ENCODE assay signal across 32 mouse cellular contexts in genomic region chr15:99919601-99920158, GRCm38 (mm10). TPM values are rescaled to one million over a fixed set of nuclear protein-coding genes. Genes with fewer than 3 reads are reported as not detected.
DNase-seq lines count a peak whose midpoint lies in the region; ATAC-seq and TF ChIP-seq lines count a peak whose summit lies in the region.
"Had no signal": no experiment of that assay in that cellular context is flagged by ENCODE, and none has a peak within 500 bp of the region (broad histone marks: within the 10 kb centered on the region; RNA-seq: fewer than 3 reads in every experiment).

No protein-coding gene starts in this region.

- no peak overlapping the region for H3K4me2 ChIP-seq in kidney, postnatal 0 days (ENCODE audit: low read length)
- H3K4me2 ChIP-seq in hindbrain, embryonic 16.5 days (ENCODE audit: low read length), result peak overlapping the region; percentile 32; the same call in 1 of the 2 replicates
- no peak overlapping the region for H3K4me2 ChIP-seq in lung, postnatal 0 days (replicated peaks; ENCODE audit: low read depth, low read length)
- H3K4me2 ChIP-seq: embryonic facial prominence, embryonic 15.5 days; heart, embryonic 12.5 days; intestine, embryonic 15.5 days; limb, embryonic 12.5 days; midbrain, embryonic 13.5 days; neural tube, embryonic 13.5 days had no signal

- H3K4me3 ChIP-seq in kidney, postnatal 0 days (replicated peaks; ENCODE audit: low read depth, low read length), result no peak overlapping the region
- H3K4me3 ChIP-seq in kidney, adult 2 months (ENCODE audit: insufficient read depth, low read depth, low read length), result no peak overlapping the region
- H3K4me3 ChIP-seq in hindbrain, embryonic 16.5 days (ENCODE audit: low read length), result no peak overlapping the region
- H3K4me3 ChIP-seq in lung, postnatal 0 days (ENCODE audit: low read depth, low read length), result no peak overlapping the region
- H3K4me3 ChIP-seq: embryonic facial prominence, embryonic 10.5 days; embryonic facial prominence, embryonic 15.5 days; gastrocnemius, adult 2 months; heart, adult 2 months; heart, embryonic 12.5 days; intestine, embryonic 15.5 days; limb, embryonic 12.5 days; midbrain, embryonic 13.5 days; neural tube, embryonic 13.5 days had no signal

- no peak for TF ChIP-seq CTCF in kidney, postnatal 0 days (IDR thresholded peaks at IDR 0.05; ENCODE audit: low read depth)
- no peak for TF ChIP-seq CTCF in kidney, adult 2 months (conservative IDR thresholded peaks at IDR 0.05; ENCODE audit: insufficient read depth, insufficient read length, low read depth, low read length)
- TF ChIP-seq CTCF in lung, postnatal 0 days (IDR thresholded peaks at IDR 0.05), result no peak

- TF ChIP-seq POLR2A in kidney, adult 2 months (IDR thresholded peaks at IDR 0.05; ENCODE audit: low read depth, low read length), result no peak

- WGBS in kidney, postnatal 0 days, result 75% methylated on average over 15 of the region's 15 CpGs
- 73% methylated on average over 15 of the region's 15 CpGs for WGBS in kidney, adult 2 months
- 70% methylated on average over 15 of the region's 15 CpGs for WGBS in hindbrain, embryonic 16.5 days
- WGBS in lung, postnatal 0 days, result 78% methylated on average over 15 of the region's 15 CpGs

- no peaks in the 10 kb centered on the region for H3K9me3 ChIP-seq in kidney, postnatal 0 days (replicated peaks; ENCODE audit: low read length)
- no peaks in the 10 kb centered on the region for H3K9me3 ChIP-seq in hindbrain, embryonic 16.5 days (ENCODE audit: control insufficient read depth, low read length)
- H3K9me3 ChIP-seq in lung, postnatal 0 days (ENCODE audit: low read length), result no peaks in the 10 kb centered on the region
- H3K9me3 ChIP-seq: embryonic facial prominence, embryonic 10.5 days; embryonic facial prominence, embryonic 15.5 days; heart, embryonic 12.5 days; intestine, embryonic 15.5 days; limb, embryonic 12.5 days; midbrain, embryonic 13.5 days; neural tube, embryonic 13.5 days had no signal

- DNase-seq in kidney, postnatal 0 days (ENCODE audit: low spot score), result no peak
- DNase-seq in kidney, adult 2 months, result no peak
- DNase-seq in urinary bladder, postnatal 14 days (ENCODE audit: low spot score), result peak; percentile 31
- DNase-seq in urinary bladder, postnatal 25 days (ENCODE audit: low spot score), result no peak
- DNase-seq in lung, postnatal 0 days (ENCODE audit: low spot score), result no peak
- no peak for DNase-seq in gastrocnemius, adult 18-20 months (ENCODE audit: low spot score)
- DNase-seq: adrenal gland, postnatal 36 days; cerebellum, adult 18-20 months; cerebellum, postnatal 10 days; gastrocnemius, adult 2 months; gastrocnemius, postnatal 36 days; heart, adult 2 months; kidney, adult 9 months; kidney, postnatal 25 days; lung, adult 18-20 months; lung, postnatal 10 days; right cerebral cortex, postnatal 4 days had no signal

- no peaks in the 10 kb centered on the region for H3K27me3 ChIP-seq in kidney, postnatal 0 days (ENCODE audit: insufficient read depth, low read length)
- no peaks in the 10 kb centered on the region for H3K27me3 ChIP-seq in kidney, adult 2 months (replicated peaks; ENCODE audit: control insufficient read depth, insufficient read depth, low read length)
- no peaks in the 10 kb centered on the region for H3K27me3 ChIP-seq in hindbrain, embryonic 16.5 days (replicated peaks; ENCODE audit: control insufficient read depth, insufficient read depth, low read length)
- no peaks in the 10 kb centered on the region for H3K27me3 ChIP-seq in lung, postnatal 0 days (replicated peaks; ENCODE audit: insufficient read depth, low read length)
- H3K27me3 ChIP-seq: embryonic facial prominence, embryonic 15.5 days; heart, embryonic 12.5 days; intestine, embryonic 15.5 days; limb, embryonic 12.5 days; midbrain, embryonic 13.5 days; neural tube, embryonic 13.5 days had no signal

- H3K4me1 ChIP-seq in kidney, postnatal 0 days (replicated peaks; ENCODE audit: insufficient read depth, low read length), result no peaks in the 10 kb centered on the region
- no peaks in the 10 kb centered on the region for H3K4me1 ChIP-seq in kidney, adult 2 months (ENCODE audit: control insufficient read depth, insufficient read depth, low read length)
- no peaks in the 10 kb centered on the region for H3K4me1 ChIP-seq in hindbrain, embryonic 16.5 days (ENCODE audit: control insufficient read depth, insufficient read depth, low read depth, low read length)
- no peaks in the 10 kb centered on the region for H3K4me1 ChIP-seq in lung, postnatal 0 days (ENCODE audit: insufficient read depth, low read depth, low read length)
- H3K4me1 ChIP-seq: embryonic facial prominence, embryonic 10.5 days; embryonic facial prominence, embryonic 15.5 days; heart, embryonic 12.5 days; intestine, embryonic 15.5 days; limb, embryonic 12.5 days; midbrain, embryonic 13.5 days; neural tube, embryonic 13.5 days had no signal

- H3K36me3 ChIP-seq in kidney, postnatal 0 days (ENCODE audit: insufficient read depth, low read length), result no peaks in the 10 kb centered on the region
- no peaks in the 10 kb centered on the region for H3K36me3 ChIP-seq in kidney, adult 2 months (ENCODE audit: control insufficient read depth, insufficient read depth, low read length)
- no peaks in the 10 kb centered on the region for H3K36me3 ChIP-seq in hindbrain, embryonic 16.5 days (ENCODE audit: control insufficient read depth, insufficient read depth, low read length)
- H3K36me3 ChIP-seq in lung, postnatal 0 days (ENCODE audit: insufficient read depth, low read length), result no peaks in the 10 kb centered on the region
- H3K36me3 ChIP-seq: embryonic facial prominence, embryonic 10.5 days; embryonic facial prominence, embryonic 15.5 days; heart, embryonic 12.5 days; intestine, embryonic 15.5 days; limb, embryonic 12.5 days; midbrain, embryonic 13.5 days; neural tube, embryonic 13.5 days had no signal

- ATAC-seq in kidney, postnatal 0 days (replicated peaks; ENCODE audit: low FRiP score, low read depth), result no peak
- no peak for ATAC-seq in hindbrain, embryonic 16.5 days
- no peak for ATAC-seq in lung, postnatal 0 days
- ATAC-seq: CD4-positive, CD25-positive, alpha-beta regulatory T cell, adult 4 months; forebrain, embryonic 14.5 days; intestine, embryonic 15.5 days; midbrain, embryonic 13.5 days had no signal

- no peak for TF ChIP-seq EP300 in lung, postnatal 0 days (IDR thresholded peaks at IDR 0.05)

- H3K9ac ChIP-seq in kidney, postnatal 0 days (ENCODE audit: low read depth, low read length), result no peak overlapping the region
- H3K9ac ChIP-seq in hindbrain, embryonic 16.5 days (ENCODE audit: low read depth, low read length), result 0 out of 2 replicates have a peak overlapping the region, but pooled peaks have one; percentile 33
- H3K9ac ChIP-seq in lung, postnatal 0 days (replicated peaks; ENCODE audit: low read depth), result no peak overlapping the region
- H3K9ac ChIP-seq: embryonic facial prominence, embryonic 15.5 days; heart, embryonic 12.5 days; intestine, embryonic 15.5 days; limb, embryonic 12.5 days; midbrain, embryonic 13.5 days; neural tube, embryonic 13.5 days had no signal

- 0 out of 2 replicates have a peak overlapping the region, but pooled peaks have one; percentile 2 for H3K27ac ChIP-seq in kidney, postnatal 0 days
- no peak overlapping the region for H3K27ac ChIP-seq in kidney, adult 2 months (ENCODE audit: insufficient read depth, low read depth, low read length)
- H3K27ac ChIP-seq in hindbrain, embryonic 16.5 days (ENCODE audit: low read depth, low read length), result 0 out of 2 replicates have a peak overlapping the region, but pooled peaks have one; percentile 21
- no peak overlapping the region for H3K27ac ChIP-seq in lung, postnatal 0 days (ENCODE audit: low read length)
- H3K27ac ChIP-seq: embryonic facial prominence, embryonic 10.5 days; embryonic facial prominence, embryonic 15.5 days; gastrocnemius, adult 2 months; heart, adult 2 months; intestine, embryonic 15.5 days; limb, embryonic 12.5 days; macrophage; midbrain, embryonic 13.5 days; neural tube, embryonic 13.5 days; stomach, postnatal 0 days had no signal

RNA-seq across cellular contexts. Expression of gene Lima1, which starts 44.4 kb away (rescaled TPM):
- polyA plus RNA-seq in kidney, postnatal 0 days (2015; fragmentation: Nextera tagmentation; extraction: Ambion mirVana), result 42.8 and 51.6 TPM in 2 replicates
- polyA plus RNA-seq in kidney, adult 2 months (2012; rRNA removed), result 29.9 and 32.7 TPM in 2 replicates
- polyA plus RNA-seq in hindbrain, embryonic 16.5 days (2015; fragmentation: Nextera tagmentation; extraction: Ambion mirVana), result 12.9 and 15.3 TPM in 2 replicates
- 28.6 and 38.5 TPM in 2 replicates for polyA plus RNA-seq in lung, postnatal 0 days (2015; fragmentation: Nextera tagmentation; extraction: Ambion mirVana)
- 10 to 100 TPM in 1 of 2 experiments, 1 to 10 TPM in 1; 5.6 to 11.2 TPM for total RNA-seq in gastrocnemius, adult 18-20 months (2021)

RNA-seq across cellular contexts. Expression of gene Fam186a, which starts 47.2 kb away (rescaled TPM):
- polyA plus RNA-seq in kidney, postnatal 0 days (2015; fragmentation: Nextera tagmentation; extraction: Ambion mirVana), result 0.03 TPM in 1 of 2 replicates, not detected in the other
- polyA plus RNA-seq in kidney, adult 2 months (2012; rRNA removed), result 0.04 and 0.05 TPM in 2 replicates
- not detected in 2 replicates for polyA plus RNA-seq in hindbrain, embryonic 16.5 days (2015; fragmentation: Nextera tagmentation; extraction: Ambion mirVana)
- 0.01 and 0.04 TPM in 2 replicates for polyA plus RNA-seq in lung, postnatal 0 days (2015; fragmentation: Nextera tagmentation; extraction: Ambion mirVana)
- total RNA-seq in gastrocnemius, adult 18-20 months (2021), result under 1 TPM; 0.12 to 0.16 TPM
- total RNA-seq: hematopoietic stem cell, adult 5-6 weeks; megakaryocyte-erythroid progenitor cell, adult 5-6 weeks had no signal
- polyA plus RNA-seq: CD4-positive, CD25-positive, alpha-beta regulatory T cell, adult 4 months; embryonic facial prominence, embryonic 10.5 days; forebrain, embryonic 14.5 days; heart, embryonic 12.5 days; intestine, embryonic 15.5 days; limb, embryonic 12.5 days; macrophage; midbrain, embryonic 13.5 days; neural tube, embryonic 13.5 days; spleen, adult 2 months; stomach, postnatal 0 days had no signal

RNA-seq across cellular contexts. Expression of gene Larp4, which starts 50.2 kb away (rescaled TPM):
- polyA plus RNA-seq in kidney, postnatal 0 days (2015; fragmentation: Nextera tagmentation; extraction: Ambion mirVana), result 35.4 and 36.0 TPM in 2 replicates
- 43.4 and 63.3 TPM in 2 replicates for polyA plus RNA-seq in kidney, adult 2 months (2012; rRNA removed)
- polyA plus RNA-seq in hindbrain, embryonic 16.5 days (2015; fragmentation: Nextera tagmentation; extraction: Ambion mirVana), result 20.7 and 23.0 TPM in 2 replicates
- polyA plus RNA-seq in lung, postnatal 0 days (2015; fragmentation: Nextera tagmentation; extraction: Ambion mirVana), result 20.4 and 22.8 TPM in 2 replicates
- 10 to 100 TPM; 39.4 to 47.4 TPM for total RNA-seq in gastrocnemius, adult 18-20 months (2021)

Comparison
In these comparisons a context has a peak if more than half of its experiments do, and no peak if none do; other contexts are left out.
1. H3K27ac ChIP-seq: peak in kidney, postnatal 0 days (single experiment) and hindbrain, embryonic 16.5 days (single experiment); none in kidney, adult 2 months (single experiment) and lung, postnatal 0 days (single experiment).